Mouse (Mus musculus) kidney, adult 2 months (tissue): ENCODE results near the gene Bmpr1b. TPM values are rescaled to one million over a fixed set of nuclear protein-coding genes. Genes with fewer than 3 reads are reported as not detected.

Experiments
- DNase-seq: peaks from one replicate; pipeline ENCODE4 v3.0.0; 2021
- H3K27ac ChIP-seq: fragments of 200-500 bp; 2 replicates; pipeline ENCODE4 v1.5.1; 2012; ENCODE audit warnings: low read depth, low read length, control low read depth, inconsistent platforms; ENCODE audit not compliant: insufficient read depth
- H3K27me3 ChIP-seq: fragments of 200-500 bp; replicated peaks from 2 replicates; pipeline ENCODE4 v1.6.1; 2012; ENCODE audit warnings: mild to moderate bottlenecking, moderate library complexity, low read length, inconsistent platforms; ENCODE audit not compliant: control insufficient read depth, insufficient read depth
- H3K36me3 ChIP-seq: fragments of 200-500 bp; 2 replicates; pipeline ENCODE4 v1.6.1; 2012; ENCODE audit warnings: mild to moderate bottlenecking, moderate library complexity, low read length, inconsistent platforms; ENCODE audit not compliant: control insufficient read depth, insufficient read depth
- H3K4me1 ChIP-seq: fragments of 200-500 bp; 2 replicates; pipeline ENCODE4 v1.6.1; 2011; ENCODE audit warnings: low read length; ENCODE audit not compliant: control insufficient read depth, insufficient read depth
- H3K4me3 ChIP-seq: fragments of 200-500 bp; 2 replicates; pipeline ENCODE4 v1.5.1; 2011; ENCODE audit warnings: mild to moderate bottlenecking, low read depth, low read length, control low read depth; ENCODE audit not compliant: insufficient read depth
- CTCF ChIP-seq: fragments of 200-500 bp; conservative IDR thresholded peaks from 2 replicates; pipeline ENCODE4 v1.5.1; 2011; ENCODE audit warnings: low read depth, mild to moderate bottlenecking, control low read depth, low read length, moderate library complexity, mixed read lengths; ENCODE audit not compliant: insufficient read depth, insufficient read length
- POLR2A ChIP-seq: fragments of 200-500 bp; IDR thresholded peaks from one replicate; pipeline ENCODE4 v1.6.1; 2011; ENCODE audit warnings: low read depth, low read length, control low read depth
- WGBS: fragments of 180-500 bp; shearing (Covaris S2); methylation state at CpG from one replicate; pipeline ENCODE4 v1.1.7; 2018; 5-methylcytosine and 5-hydroxymethylcytosine counted together
- polyA plus RNA-seq: library from polyadenylated mRNA; depleted of rRNA; stranded (reverse); fragments of >200 nt; gene quantifications from 2 replicates; pipeline ENCODE4 v1.2.3, GENCODE M21; 2012

Gene Bmpr1b
- polyA plus RNA-seq, 1 experiment = 2.0 TPM

GRCm38 (mm10) chr3:141838864-141839263 lies 330.4 kb downstream of the Bmpr1b start:
- H3K4me1 ChIP-seq = no peaks in the 10 kb centered on the region
- no peaks in the 10 kb centered on the region; the same call in 1 of the 2 replicates for H3K27me3 ChIP-seq
- peak; percentile 22 for DNase-seq
- H3K36me3 ChIP-seq = no peaks in the 10 kb centered on the region
- 40% methylated on average over 7 of the region's 7 CpGs for WGBS
- no peak overlapping the region for H3K4me3 ChIP-seq
- peak; percentile 50 for TF ChIP-seq CTCF
- no peak for TF ChIP-seq POLR2A
- no peak overlapping the region for H3K27ac ChIP-seq

- Histone ChIP-seq H3K27ac (no peak overlapping the region), H3K4me1 (no peaks in the 10 kb centered on the region), H3K27me3 (no peaks in the 10 kb centered on the region; the same call in 1 of the 2 replicates), H3K4me3 (no peak overlapping the region), H3K36me3 (no peaks in the 10 kb centered on the region)
- 14% methylated on average over 3 of the region's 3 CpGs for WGBS
- TF ChIP-seq CTCF (peak; percentile 35), POLR2A (no peak)
- peak; percentile 68 for DNase-seq
These were observed 338.1 kb downstream of the Bmpr1b start for GRCm38 (mm10) chr3:141831135-141831534.

- WGBS = 67% methylated on average over 5 of the region's 5 CpGs
- H3K4me1 ChIP-seq = no peaks in the 10 kb centered on the region
- no peak overlapping the region for H3K27ac ChIP-seq
- TF ChIP-seq POLR2A = no peak
- no peak for TF ChIP-seq CTCF
- H3K4me3 ChIP-seq = no peak overlapping the region
- DNase-seq = no peak
- no peaks in the 10 kb centered on the region for H3K36me3 ChIP-seq
- no peaks in the 10 kb centered on the region for H3K27me3 ChIP-seq
These were observed 340.9 kb downstream of the Bmpr1b start for GRCm38 (mm10) chr3:141828301-141828700.

- no peak overlapping the region for H3K27ac ChIP-seq
- no peaks in the 10 kb centered on the region for H3K27me3 ChIP-seq
- 28% methylated on average over 13 of the region's 13 CpGs for WGBS
- H3K4me1 ChIP-seq = no peaks in the 10 kb centered on the region
- DNase-seq = peak; percentile 73
- H3K36me3 ChIP-seq = no peaks in the 10 kb centered on the region
- H3K4me3 ChIP-seq = no peak overlapping the region
- no peak for TF ChIP-seq CTCF
- TF ChIP-seq POLR2A = no peak
These were observed 349.8 kb downstream of the Bmpr1b start for GRCm38 (mm10) chr3:141819331-141819941.

- Histone ChIP-seq H3K36me3 (no peaks in the 10 kb centered on the region), H3K27me3 (no peaks in the 10 kb centered on the region), H3K27ac (no peak overlapping the region), H3K4me3 (no peak overlapping the region), H3K4me1 (no peaks in the 10 kb centered on the region)
- TF ChIP-seq POLR2A = no peak
- TF ChIP-seq CTCF = no peak
- no peak for DNase-seq
- 63% methylated on average over 3 of the region's 3 CpGs for WGBS
These were observed 350.5 kb downstream of the Bmpr1b start for GRCm38 (mm10) chr3:141818615-141819312.

- no peak overlapping the region for H3K27ac ChIP-seq
- no peak for DNase-seq
- 77% methylated on average over 1 of the region's 1 CpGs for WGBS
- no peaks in the 10 kb centered on the region for H3K36me3 ChIP-seq
- H3K27me3 ChIP-seq = no peaks in the 10 kb centered on the region
- no peak overlapping the region for H3K4me3 ChIP-seq
- no peak for TF ChIP-seq POLR2A
- no peak for TF ChIP-seq CTCF
- no peaks in the 10 kb centered on the region for H3K4me1 ChIP-seq
These were observed 354.4 kb downstream of the Bmpr1b start for GRCm38 (mm10) chr3:141814776-141815175.

GRCm38 (mm10) chr3:141811348-141811747 lies 357.9 kb downstream of the Bmpr1b start:
- Histone ChIP-seq H3K4me1 (no peaks in the 10 kb centered on the region), H3K36me3 (no peaks in the 10 kb centered on the region), H3K4me3 (no peak overlapping the region), H3K27me3 (no peaks in the 10 kb centered on the region), H3K27ac (no peak overlapping the region)
- 28% methylated on average over 2 of the region's 2 CpGs for WGBS
- no peak for TF ChIP-seq CTCF
- TF ChIP-seq POLR2A = no peak
- peak; percentile 21 for DNase-seq
